Mouse (Mus musculus) neural tube, embryonic 15.5 days (tissue): ENCODE results near the gene Tst. TPM values are rescaled to one million over a fixed set of nuclear protein-coding genes. Genes with fewer than 3 reads are reported as not detected.

Experiments
- ATAC-seq: fragments of 200-750 bp; cut with Nextera tagmentation; 2 replicates; pipeline ENCODE4 v1.8.0; 2017; ENCODE audit warnings: mild to moderate bottlenecking, moderate TSS enrichment, moderate library complexity; ENCODE audit not compliant: low FRiP score
- H3K27ac ChIP-seq: fragments of 300-500 bp; sonication (generic); replicated peaks from 2 replicates; pipeline ENCODE4 v1.5.1; 2015; ENCODE audit warnings: mild to moderate bottlenecking, inconsistent platforms
- H3K27me3 ChIP-seq: fragments of 300-500 bp; sonication (generic); replicated peaks from 2 replicates; pipeline ENCODE4 v1.6.1; 2015; ENCODE audit warnings: inconsistent platforms
- H3K36me3 ChIP-seq: fragments of 300-500 bp; sonication (generic); 2 replicates; pipeline ENCODE4 v1.6.1; 2015; ENCODE audit warnings: inconsistent platforms
- H3K4me1 ChIP-seq: fragments of 300-500 bp; sonication (generic); 2 replicates; pipeline ENCODE4 v1.6.1; 2015; ENCODE audit warnings: inconsistent platforms
- H3K4me2 ChIP-seq: fragments of 300-500 bp; sonication (generic); 2 replicates; pipeline ENCODE4 v1.6.1; 2015; ENCODE audit warnings: inconsistent platforms, mild to moderate bottlenecking, moderate library complexity
- H3K4me3 ChIP-seq: fragments of 300-500 bp; sonication (generic); replicated peaks from 2 replicates; pipeline ENCODE4 v1.5.1; 2015; ENCODE audit warnings: mild to moderate bottlenecking, inconsistent platforms
- H3K9ac ChIP-seq: fragments of 300-500 bp; sonication (generic); replicated peaks from 2 replicates; pipeline ENCODE4 v1.6.1; 2015; ENCODE audit warnings: mild to moderate bottlenecking, inconsistent platforms
- H3K9me3 ChIP-seq: fragments of 300-500 bp; sonication (generic); replicated peaks from 2 replicates; pipeline ENCODE4 v1.6.1; 2016; ENCODE audit warnings: inconsistent platforms
- WGBS: fragments of 180-500 bp; shearing (Covaris S2); methylation state at CpG from one replicate; pipeline ENCODE4 v1.1.7; 2015; ENCODE audit warnings: mixed read lengths; 5-methylcytosine and 5-hydroxymethylcytosine counted together
- polyA plus RNA-seq: library from polyadenylated mRNA; unstranded; fragments of >200 nt; fragmentation: Nextera tagmentation; extraction: Ambion mirVana; gene quantifications from 2 replicates; pipeline ENCODE4 v1.2.1, GENCODE M21; 2015

The Tst gene
- polyA plus RNA-seq, 1 experiment from 2014 or later = 16.9 TPM

DNA sequence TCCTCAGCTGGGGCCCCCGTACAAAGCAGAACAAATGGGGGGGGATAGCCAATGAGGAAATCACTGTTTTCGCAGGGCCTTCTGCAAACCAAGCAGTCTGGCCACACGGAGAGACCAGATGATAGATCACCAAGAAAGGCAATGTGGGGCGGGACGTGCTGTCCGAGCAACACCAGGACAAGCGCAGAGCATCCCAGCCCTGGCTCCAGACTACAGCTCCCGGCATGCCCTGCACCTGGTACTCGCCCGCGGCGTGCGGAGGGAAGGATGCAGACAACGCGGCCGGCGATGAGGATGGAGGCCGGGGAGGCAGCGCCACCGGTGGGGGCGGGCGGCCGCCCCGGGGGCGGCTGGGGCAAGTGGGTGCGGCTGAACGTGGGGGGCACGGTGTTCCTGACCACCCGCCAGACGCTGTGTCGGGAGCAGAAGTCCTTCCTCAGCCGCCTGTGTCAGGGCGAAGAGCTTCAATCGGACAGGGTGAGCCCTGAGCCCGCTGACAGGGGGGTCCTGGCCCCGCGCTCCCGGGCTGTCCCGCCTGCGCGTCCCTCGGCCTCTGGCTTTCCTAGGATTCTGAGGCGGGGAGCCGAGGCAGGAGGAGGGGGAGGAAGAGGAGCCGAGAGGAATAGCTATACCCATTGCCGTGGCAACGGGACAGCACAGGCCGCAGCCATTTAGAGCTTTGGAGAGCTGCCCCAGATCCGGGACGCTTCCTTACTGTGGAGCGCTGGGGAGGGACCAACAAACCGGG, 22.9 kb upstream of the Tst start, which contains the start of gene Kctd17:
TSS of gene Kctd17 (plus strand) at position 174 of the 748 bp plus-strand sequence.
- peak within 1 kb of the TSS; percentile 69 for H3K9ac ChIP-seq
- under 1% methylated on average over 48 of the region's 52 CpGs for WGBS
- peak within 1 kb of the TSS; percentile 69 for H3K27ac ChIP-seq
- H3K4me3 ChIP-seq = peak within 1 kb of the TSS; percentile 58
- H3K4me1 ChIP-seq = peaks cover 33% of the 10 kb centered on the region
- no peaks in the 10 kb centered on the region for H3K9me3 ChIP-seq
- H3K36me3 ChIP-seq = peaks cover 26% of the 10 kb centered on the region
- no peaks in the 10 kb centered on the region for H3K27me3 ChIP-seq
- ATAC-seq = peak; percentile 90
- peak within 1 kb of the TSS; percentile 85 for H3K4me2 ChIP-seq

DNA sequence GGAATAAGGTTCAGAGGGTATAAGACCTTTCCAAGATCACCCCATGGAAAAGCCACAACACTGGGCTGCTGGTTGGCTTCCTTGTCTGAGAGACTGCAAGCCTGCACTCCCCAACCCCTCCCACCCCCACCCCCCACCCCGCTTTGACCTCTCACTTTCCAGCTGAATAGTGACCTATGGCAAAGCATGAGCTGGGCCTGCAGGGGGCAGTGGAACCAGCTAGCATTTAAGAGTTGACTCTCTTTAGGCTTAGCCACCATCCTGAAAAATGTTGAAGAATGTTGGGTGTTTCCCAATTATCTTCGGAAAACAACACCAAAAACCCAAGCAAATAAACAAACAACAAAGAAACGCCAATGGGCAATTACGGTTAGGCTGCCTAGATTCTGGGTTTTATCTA, 19.5 kb upstream of the Tst start:
- Histone ChIP-seq H3K9ac (no peak overlapping the region), H3K9me3 (no peaks in the 10 kb centered on the region), H3K27ac (no peak overlapping the region), H3K27me3 (no peaks in the 10 kb centered on the region), H3K4me3 (no peak overlapping the region), H3K4me2 (no peak overlapping the region), H3K4me1 (peaks cover 23% of the 10 kb centered on the region), H3K36me3 (no peaks in the 10 kb centered on the region)
- no peak for ATAC-seq
- 66% methylated on average over 4 of the region's 4 CpGs for WGBS

DNA sequence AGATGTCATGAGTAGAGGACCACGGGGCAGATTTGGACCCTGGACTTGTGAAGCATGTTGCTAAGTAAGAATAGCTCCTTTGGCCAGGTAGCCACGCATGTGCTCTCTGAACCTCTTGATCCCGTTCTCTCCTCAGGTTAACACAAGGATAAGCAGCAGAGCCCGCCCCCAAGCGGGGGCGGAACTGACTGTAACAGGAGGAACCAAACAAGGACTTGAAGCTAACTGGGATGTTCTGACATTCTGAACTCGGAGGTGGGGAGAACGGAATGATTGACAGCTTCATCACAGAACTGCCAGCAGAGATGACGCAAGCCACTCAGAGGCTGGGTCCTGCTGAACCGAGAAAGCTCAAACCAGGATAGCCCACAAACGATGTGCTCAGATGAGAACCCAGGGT, 18.8 kb upstream of the Tst start:
- no peak for ATAC-seq
- Histone ChIP-seq H3K36me3 (no peaks in the 10 kb centered on the region), H3K9ac (no peak overlapping the region), H3K4me3 (no peak overlapping the region), H3K4me2 (no peak overlapping the region), H3K27me3 (no peaks in the 10 kb centered on the region), H3K4me1 (peaks cover 16% of the 10 kb centered on the region), H3K27ac (no peak overlapping the region), H3K9me3 (no peaks in the 10 kb centered on the region)
- WGBS = 29% methylated on average over 11 of the region's 11 CpGs

DNA sequence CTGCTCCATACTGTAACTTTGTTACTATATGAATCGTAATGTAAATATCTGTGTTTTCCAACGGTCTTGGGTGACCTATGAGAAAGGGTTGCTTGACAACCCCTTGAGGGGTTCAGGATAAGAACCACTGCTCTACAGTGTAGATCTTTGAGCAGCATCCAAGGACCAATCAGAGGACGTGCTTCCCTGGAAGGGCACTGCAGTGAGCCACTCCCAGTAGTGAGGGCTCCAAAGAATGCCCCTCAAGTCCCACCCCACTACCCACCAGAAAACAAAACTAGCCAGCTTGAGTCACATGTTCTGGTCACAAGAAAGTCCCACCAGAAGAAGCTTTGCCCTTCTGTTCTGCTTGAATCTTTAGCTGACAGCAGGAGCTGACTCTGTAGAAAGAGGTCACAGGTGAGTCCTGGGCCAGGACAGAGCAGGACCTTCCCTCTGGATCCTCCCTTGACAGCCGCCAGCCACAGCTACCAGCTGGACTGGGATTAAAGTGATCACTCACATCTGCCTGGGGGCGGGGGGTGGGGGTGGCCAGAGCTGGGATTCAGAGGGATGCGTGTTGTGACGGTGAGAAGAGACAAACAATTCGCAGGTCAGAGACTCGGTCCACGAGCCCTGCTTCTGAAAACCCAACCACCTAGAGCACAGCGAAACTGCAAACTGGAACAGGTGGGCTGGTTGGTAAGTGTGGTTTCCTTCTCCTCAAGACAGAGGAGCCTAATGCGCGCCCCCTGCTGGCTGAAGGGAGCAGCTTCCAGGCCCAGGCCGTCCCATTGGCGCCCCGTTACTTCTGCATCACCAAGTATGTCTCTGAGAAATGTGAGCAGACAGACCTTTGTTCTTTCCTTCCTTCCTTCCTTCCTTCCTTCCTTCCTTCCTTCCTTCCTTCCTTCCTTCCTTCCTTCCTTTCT, 16.6 kb upstream of the Tst start:
- H3K9ac ChIP-seq = no peak overlapping the region
- no peak overlapping the region for H3K4me3 ChIP-seq
- no peaks in the 10 kb centered on the region for H3K27me3 ChIP-seq
- WGBS = 20% methylated on average over 16 of the region's 16 CpGs
- H3K36me3 ChIP-seq = no peaks in the 10 kb centered on the region
- 0 out of 2 replicates have a peak, but pooled peaks have one; percentile 65 for ATAC-seq
- H3K9me3 ChIP-seq = no peaks in the 10 kb centered on the region
- H3K27ac ChIP-seq = no peak overlapping the region
- H3K4me1 ChIP-seq = peaks cover 4% of the 10 kb centered on the region
- H3K4me2 ChIP-seq = peak overlapping the region; percentile 23; the same call in 1 of the 2 replicates

DNA sequence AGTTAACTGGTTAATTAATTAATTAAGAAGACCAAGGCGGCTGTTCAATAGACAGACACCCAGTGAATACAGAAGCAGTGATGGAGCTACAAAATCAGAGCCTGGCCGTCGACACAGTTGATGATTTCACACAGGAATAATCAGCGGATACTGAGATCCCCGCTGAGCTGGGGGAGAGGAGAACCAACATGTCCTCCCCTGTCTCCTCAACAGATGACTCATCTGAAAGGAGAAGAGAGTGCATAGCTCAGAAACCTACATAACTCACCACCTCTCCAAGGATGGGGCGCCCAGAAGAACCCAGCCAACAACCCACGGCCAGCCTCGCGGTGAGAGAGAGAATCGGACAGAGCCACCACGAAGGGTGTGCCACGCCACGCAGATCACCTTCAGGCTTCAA, 14.7 kb upstream of the Tst start:
- Histone ChIP-seq H3K4me1 (peaks cover 11% of the 10 kb centered on the region), H3K27ac (no peak overlapping the region), H3K4me2 (no peak overlapping the region), H3K9me3 (no peaks in the 10 kb centered on the region), H3K36me3 (no peaks in the 10 kb centered on the region), H3K9ac (no peak overlapping the region), H3K27me3 (no peaks in the 10 kb centered on the region), H3K4me3 (no peak overlapping the region)
- WGBS = 85% methylated on average over 13 of the region's 13 CpGs
- no peak for ATAC-seq

DNA sequence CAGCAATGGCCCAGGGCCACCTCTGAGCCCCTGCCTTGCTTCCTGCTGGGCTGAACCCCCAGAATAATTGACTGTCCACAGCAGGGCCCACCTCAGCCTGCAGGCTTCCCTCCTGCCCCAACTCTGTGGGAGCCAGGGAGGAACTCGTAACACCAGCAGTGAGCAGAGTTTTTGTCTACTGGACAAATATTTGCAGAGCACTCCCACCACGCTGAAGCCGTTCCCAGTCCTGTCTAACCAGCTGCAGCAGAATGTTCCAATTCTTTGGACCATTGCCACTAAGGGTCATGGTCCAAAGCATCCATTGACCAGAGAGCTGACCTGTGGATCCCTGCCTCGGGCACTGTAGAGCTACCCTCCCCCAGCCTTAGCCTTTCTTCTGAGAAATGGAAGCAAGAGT, 11.2 kb upstream of the Tst start:
- H3K4me3 ChIP-seq = no peak overlapping the region
- peaks cover 2% of the 10 kb centered on the region; the same call in 1 of the 2 replicates for H3K27me3 ChIP-seq
- no peak overlapping the region for H3K27ac ChIP-seq
- no peak overlapping the region for H3K4me2 ChIP-seq
- WGBS = 29% methylated on average over 4 of the region's 4 CpGs
- H3K9ac ChIP-seq = no peak overlapping the region
- no peak for ATAC-seq
- no peaks in the 10 kb centered on the region for H3K9me3 ChIP-seq
- peaks cover 7% of the 10 kb centered on the region for H3K4me1 ChIP-seq
- no peaks in the 10 kb centered on the region; the same call in 1 of the 2 replicates for H3K36me3 ChIP-seq

DNA sequence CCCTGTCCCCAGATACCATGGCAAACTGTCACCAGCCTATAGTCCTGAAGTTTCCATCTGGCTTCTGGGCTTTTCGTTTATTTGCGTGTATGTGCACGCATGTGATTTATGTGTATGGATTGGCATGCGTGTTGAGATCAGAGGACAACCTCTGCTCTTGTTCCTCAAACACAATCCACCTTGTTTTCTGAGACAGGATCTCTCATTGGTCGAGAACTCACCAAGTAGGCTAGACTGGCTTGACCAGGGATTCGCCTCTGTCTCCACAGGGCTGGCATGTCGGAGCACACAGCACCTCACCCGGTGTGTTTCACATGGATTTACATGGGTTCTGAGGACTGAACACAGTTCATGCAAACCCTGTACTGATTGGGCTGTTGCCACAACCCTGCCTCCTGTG, 8.4 kb upstream of the Tst start:
- 91% methylated on average over 8 of the region's 8 CpGs for WGBS
- ATAC-seq = no peak
- H3K27ac ChIP-seq = no peak overlapping the region
- no peak overlapping the region for H3K9ac ChIP-seq
- H3K9me3 ChIP-seq = no peaks in the 10 kb centered on the region
- no peaks in the 10 kb centered on the region; the same call in 1 of the 2 replicates for H3K36me3 ChIP-seq
- H3K27me3 ChIP-seq = peaks cover 29% of the 10 kb centered on the region
- H3K4me3 ChIP-seq = no peak overlapping the region
- no peak overlapping the region for H3K4me2 ChIP-seq
- peaks cover 19% of the 10 kb centered on the region for H3K4me1 ChIP-seq

DNA sequence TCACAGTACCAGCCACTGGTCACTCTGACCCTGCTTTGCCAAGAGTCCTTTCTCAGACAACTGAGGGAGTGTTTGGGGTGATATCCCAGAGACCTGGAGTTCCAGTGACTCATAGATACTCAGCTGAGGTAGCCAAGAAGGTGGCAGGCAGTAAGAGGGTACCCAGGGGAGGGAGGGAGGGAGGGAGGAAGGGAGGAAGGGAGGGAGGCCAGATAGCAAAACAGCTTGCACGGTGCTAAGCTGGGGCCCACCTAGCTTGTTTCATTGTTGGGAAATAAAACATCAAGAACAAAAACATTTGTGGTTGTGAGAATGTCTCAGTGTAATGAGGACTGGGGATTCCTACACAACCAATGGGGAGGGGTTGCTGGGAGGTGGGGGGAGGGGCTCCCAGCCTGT, 8.0 kb upstream of the Tst start:
- Histone ChIP-seq H3K9ac (no peak overlapping the region), H3K27me3 (peaks cover 33% of the 10 kb centered on the region), H3K36me3 (no peaks in the 10 kb centered on the region; the same call in 1 of the 2 replicates), H3K4me2 (no peak overlapping the region), H3K9me3 (no peaks in the 10 kb centered on the region), H3K4me1 (peaks cover 19% of the 10 kb centered on the region), H3K27ac (no peak overlapping the region), H3K4me3 (no peak overlapping the region)
- no peak for ATAC-seq
- 29% methylated on average over 1 of the region's 1 CpGs for WGBS

DNA sequence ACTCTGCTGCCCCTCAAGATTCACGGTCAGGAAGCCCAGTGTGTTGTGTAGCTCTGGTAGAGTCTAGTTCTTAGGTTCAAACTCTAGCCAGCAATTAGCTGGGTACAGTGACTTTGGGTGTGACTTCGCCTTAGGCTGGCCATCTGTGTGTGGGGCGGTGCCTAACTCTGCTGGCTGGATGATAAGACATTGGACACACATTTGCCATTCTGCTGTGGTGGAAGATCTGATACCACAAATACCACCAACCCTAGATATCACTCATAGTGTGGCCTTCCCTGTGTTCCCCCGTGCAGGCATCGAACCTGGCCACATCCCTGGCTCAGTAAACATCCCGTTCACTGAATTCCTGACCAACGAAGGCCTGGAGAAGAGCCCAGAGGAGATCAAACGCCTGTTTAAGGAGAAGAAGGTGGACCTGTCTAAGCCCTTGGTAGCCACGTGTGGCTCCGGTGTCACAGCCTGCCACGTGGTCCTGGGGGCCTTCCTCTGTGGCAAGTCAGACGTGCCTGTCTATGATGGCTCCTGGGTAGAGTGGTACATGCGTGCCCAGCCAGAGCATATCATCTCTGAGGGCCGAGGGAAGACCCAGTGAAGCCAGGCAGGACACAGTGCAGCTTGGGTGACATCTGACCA, 7.5 kb upstream of the Tst start:
- 93% methylated on average over 14 of the region's 14 CpGs for WGBS
- no peaks in the 10 kb centered on the region; the same call in 1 of the 2 replicates for H3K36me3 ChIP-seq
- no peak for ATAC-seq
- no peak overlapping the region for H3K4me2 ChIP-seq
- no peak overlapping the region for H3K27ac ChIP-seq
- H3K9me3 ChIP-seq = no peaks in the 10 kb centered on the region
- H3K4me1 ChIP-seq = peaks cover 19% of the 10 kb centered on the region
- H3K9ac ChIP-seq = no peak overlapping the region
- peaks cover 38% of the 10 kb centered on the region for H3K27me3 ChIP-seq
- H3K4me3 ChIP-seq = no peak overlapping the region

DNA sequence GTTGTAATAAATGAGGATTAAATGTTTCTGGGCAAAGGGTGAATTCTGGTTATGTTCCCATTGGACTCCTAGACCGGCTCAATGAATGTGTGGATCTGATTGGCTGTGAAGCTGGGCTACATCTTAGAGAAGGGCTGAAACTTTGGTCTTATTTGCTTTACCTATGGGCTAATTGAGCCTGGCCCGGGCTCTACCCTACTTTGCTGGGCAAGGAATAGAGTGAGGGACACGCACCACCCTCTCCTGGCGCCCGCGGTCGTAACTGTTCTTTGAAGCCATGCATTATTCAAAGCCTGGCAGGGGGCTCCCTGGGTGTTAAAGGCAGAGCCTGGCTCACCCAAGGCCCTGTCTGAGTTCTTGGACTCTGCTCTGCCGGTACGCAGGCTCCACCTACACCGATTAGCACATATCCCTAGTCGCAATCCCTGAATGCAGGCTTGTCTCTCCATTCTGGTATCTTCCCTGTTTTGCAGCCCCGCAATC, 3.9 kb upstream of the Tst start:
- peak overlapping the region; percentile 52 for H3K4me2 ChIP-seq
- peak overlapping the region; percentile 26 for H3K4me3 ChIP-seq
- H3K4me1 ChIP-seq = peaks cover 39% of the 10 kb centered on the region
- H3K36me3 ChIP-seq = no peaks in the 10 kb centered on the region; the same call in 1 of the 2 replicates
- H3K27me3 ChIP-seq = peaks cover 40% of the 10 kb centered on the region
- 11% methylated on average over 12 of the region's 12 CpGs for WGBS
- H3K9ac ChIP-seq = no peak overlapping the region
- no peaks in the 10 kb centered on the region for H3K9me3 ChIP-seq
- H3K27ac ChIP-seq = no peak overlapping the region
- ATAC-seq = no peak

DNA sequence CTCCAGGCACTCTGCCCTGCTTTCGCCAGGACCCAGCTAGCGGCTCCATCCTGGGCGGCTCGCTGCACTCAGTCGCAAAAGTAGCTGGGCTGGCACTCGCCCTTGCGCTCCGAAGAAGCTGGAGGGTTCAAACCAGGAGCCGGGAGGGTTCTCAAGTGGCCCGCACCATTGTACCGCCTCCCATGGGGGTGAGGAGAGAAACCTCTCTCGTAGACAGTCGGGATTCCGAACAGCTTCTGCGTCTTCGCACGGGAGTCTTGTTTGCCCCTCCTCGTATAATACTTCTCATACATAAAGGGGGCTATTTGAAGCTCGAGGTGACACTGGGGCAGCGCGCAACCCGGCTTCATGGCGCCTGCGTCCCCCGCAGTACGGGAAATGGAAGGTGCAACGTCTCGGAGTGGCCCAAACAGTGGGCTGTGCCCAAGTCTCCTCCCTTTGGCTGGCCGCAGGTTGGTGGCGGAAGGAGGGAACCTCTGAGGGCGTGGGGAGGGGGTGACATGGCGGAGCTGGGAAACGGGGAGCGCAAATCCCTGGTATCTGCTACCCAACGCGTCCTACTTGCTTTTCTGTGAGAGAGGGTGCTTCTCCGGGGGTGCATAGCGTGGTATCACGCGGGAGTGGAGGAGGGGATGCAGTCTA, 707 bp upstream of the Tst start, which contains the start of gene Mpst:
TSS of gene Mpst (plus strand) at position 124 of the 642 bp plus-strand sequence.
- H3K9ac ChIP-seq = peak within 1 kb of the TSS; percentile 76
- H3K4me3 ChIP-seq = peak within 1 kb of the TSS; percentile 69
- H3K27ac ChIP-seq = peak within 1 kb of the TSS; percentile 93
- H3K4me1 ChIP-seq = peaks cover 66% of the 10 kb centered on the region
- 0% methylated on average over 40 of the region's 40 CpGs for WGBS
- no peaks in the 10 kb centered on the region for H3K36me3 ChIP-seq
- H3K27me3 ChIP-seq = peaks cover 34% of the 10 kb centered on the region
- H3K4me2 ChIP-seq = peak within 1 kb of the TSS; percentile 73
- H3K9me3 ChIP-seq = no peaks in the 10 kb centered on the region
- peak; percentile 90 for ATAC-seq
